Mouse (Mus musculus) liver, embryonic 15.5 days (tissue): ENCODE data around the gene Cplx2. TPM values are rescaled to one million over a fixed set of nuclear protein-coding genes. Genes with fewer than 3 reads are reported as not detected.

Experiments
- ATAC-seq: fragments of 200-750 bp; cut with Nextera tagmentation; 2 replicates; pipeline ENCODE4 v1.8.0; 2017; ENCODE audit warnings: moderate number of reproducible peaks, mild to moderate bottlenecking, moderate library complexity; ENCODE audit not compliant: insufficient read depth
- H3K27ac ChIP-seq: fragments of 300-500 bp; sonication (generic); replicated peaks from 2 replicates; pipeline ENCODE4 v1.5.1; 2015; ENCODE audit warnings: mild to moderate bottlenecking, inconsistent platforms
- H3K27me3 ChIP-seq: fragments of 300-500 bp; sonication (generic); 2 replicates; pipeline ENCODE4 v1.6.1; 2015; ENCODE audit warnings: mild to moderate bottlenecking, inconsistent platforms
- H3K36me3 ChIP-seq: fragments of 300-500 bp; sonication (generic); replicated peaks from 2 replicates; pipeline ENCODE4 v1.6.1; 2015; ENCODE audit warnings: moderate library complexity, mild to moderate bottlenecking, inconsistent platforms
- H3K4me1 ChIP-seq: fragments of 300-500 bp; sonication (generic); replicated peaks from 2 replicates; pipeline ENCODE4 v1.6.1; 2015; ENCODE audit warnings: inconsistent platforms
- H3K4me2 ChIP-seq: fragments of 300-500 bp; sonication (generic); 2 replicates; pipeline ENCODE4 v1.6.1; 2015; ENCODE audit warnings: moderate library complexity, mild to moderate bottlenecking, inconsistent platforms
- H3K4me3 ChIP-seq: fragments of 300-500 bp; sonication (generic); replicated peaks from 2 replicates; pipeline ENCODE4 v1.5.1; 2015; ENCODE audit warnings: mild to moderate bottlenecking, inconsistent platforms
- H3K9ac ChIP-seq: fragments of 300-500 bp; sonication (generic); 2 replicates; pipeline ENCODE4 v1.6.1; 2015; ENCODE audit warnings: moderate library complexity, mild to moderate bottlenecking, inconsistent platforms
- H3K9me3 ChIP-seq: fragments of 300-500 bp; sonication (generic); replicated peaks from 2 replicates; pipeline ENCODE4 v1.6.1; 2016; ENCODE audit warnings: inconsistent platforms
- WGBS: fragments of 180-500 bp; shearing (Covaris S2); methylation state at CpG from one replicate; pipeline ENCODE4 v1.1.7; 2015; ENCODE audit warnings: mixed read lengths; ENCODE audit not compliant: insufficient replicate concordance; 5-methylcytosine and 5-hydroxymethylcytosine counted together
- polyA plus RNA-seq: library from polyadenylated mRNA; unstranded; fragments of >200 nt; fragmentation: Nextera tagmentation; extraction: Ambion mirVana; gene quantifications from 2 replicates; pipeline ENCODE4 v1.2.1, GENCODE M21; 2015

The Cplx2 gene
- polyA plus RNA-seq, 1 experiment from 2014 or later = 0.33 TPM

GRCm38 (mm10) chr13:54384518-54384917 lies 13.4 kb downstream of the Cplx2 start:
- 26% methylated on average over 5 of the region's 5 CpGs for WGBS
- H3K4me3 ChIP-seq = no peak overlapping the region
- no peaks in the 10 kb centered on the region for H3K9me3 ChIP-seq
- ATAC-seq = no peak
- no peaks in the 10 kb centered on the region; the same call in 1 of the 2 replicates for H3K4me1 ChIP-seq
- no peak overlapping the region for H3K27ac ChIP-seq
- no peak overlapping the region for H3K9ac ChIP-seq
- no peaks in the 10 kb centered on the region for H3K36me3 ChIP-seq
- H3K4me2 ChIP-seq = no peak overlapping the region
- H3K27me3 ChIP-seq = no peaks in the 10 kb centered on the region

GRCm38 (mm10) chr13:54385008-54386004 lies 14.2 kb downstream of the Cplx2 start:
- H3K9ac ChIP-seq = no peak overlapping the region
- no peak for ATAC-seq
- H3K27me3 ChIP-seq = no peaks in the 10 kb centered on the region
- WGBS = 31% methylated on average over 19 of the region's 19 CpGs
- H3K4me2 ChIP-seq = no peak overlapping the region
- no peak overlapping the region for H3K27ac ChIP-seq
- H3K9me3 ChIP-seq = no peaks in the 10 kb centered on the region
- no peaks in the 10 kb centered on the region; the same call in 1 of the 2 replicates for H3K4me1 ChIP-seq
- H3K36me3 ChIP-seq = no peaks in the 10 kb centered on the region
- no peak overlapping the region for H3K4me3 ChIP-seq

GRCm38 (mm10) chr13:54389971-54390564 lies 18.9 kb downstream of the Cplx2 start:
- Histone ChIP-seq H3K27ac (no peak overlapping the region), H3K36me3 (no peaks in the 10 kb centered on the region), H3K9me3 (no peaks in the 10 kb centered on the region), H3K4me2 (no peak overlapping the region), H3K4me3 (no peak overlapping the region), H3K27me3 (no peaks in the 10 kb centered on the region), H3K9ac (no peak overlapping the region), H3K4me1 (no peaks in the 10 kb centered on the region)
- ATAC-seq = no peak
- 39% methylated on average over 8 of the region's 8 CpGs for WGBS

- Histone ChIP-seq H3K27ac (no peak overlapping the region), H3K4me3 (no peak overlapping the region), H3K4me1 (no peaks in the 10 kb centered on the region), H3K36me3 (no peaks in the 10 kb centered on the region), H3K9me3 (no peaks in the 10 kb centered on the region), H3K9ac (no peak overlapping the region), H3K4me2 (no peak overlapping the region), H3K27me3 (no peaks in the 10 kb centered on the region)
- no peak for ATAC-seq
- WGBS = 72% methylated on average over 7 of the region's 7 CpGs
These were observed 19.4 kb downstream of the Cplx2 start for GRCm38 (mm10) chr13:54390565-54391013.

GRCm38 (mm10) chr13:54391313-54391712 lies 20.2 kb downstream of the Cplx2 start:
- Histone ChIP-seq H3K4me3 (no peak overlapping the region), H3K27ac (no peak overlapping the region), H3K36me3 (no peaks in the 10 kb centered on the region), H3K9ac (no peak overlapping the region), H3K4me2 (no peak overlapping the region), H3K9me3 (no peaks in the 10 kb centered on the region), H3K4me1 (no peaks in the 10 kb centered on the region), H3K27me3 (no peaks in the 10 kb centered on the region)
- ATAC-seq = no peak
- 61% methylated on average over 4 of the region's 4 CpGs for WGBS

GRCm38 (mm10) chr13:54397069-54397468 lies 25.9 kb downstream of the Cplx2 start:
- ATAC-seq = no peak
- no peaks in the 10 kb centered on the region for H3K9me3 ChIP-seq
- H3K4me3 ChIP-seq = no peak overlapping the region
- no peaks in the 10 kb centered on the region for H3K27me3 ChIP-seq
- no peaks in the 10 kb centered on the region for H3K4me1 ChIP-seq
- H3K4me2 ChIP-seq = no peak overlapping the region
- no peaks in the 10 kb centered on the region for H3K36me3 ChIP-seq
- 49% methylated on average over 4 of the region's 4 CpGs for WGBS
- H3K9ac ChIP-seq = no peak overlapping the region
- H3K27ac ChIP-seq = no peak overlapping the region

GRCm38 (mm10) chr13:54400565-54401179 lies 29.5 kb downstream of the Cplx2 start:
- H3K27me3 ChIP-seq = no peaks in the 10 kb centered on the region
- H3K9ac ChIP-seq = no peak overlapping the region
- H3K9me3 ChIP-seq = no peaks in the 10 kb centered on the region
- no peak overlapping the region for H3K4me2 ChIP-seq
- H3K27ac ChIP-seq = no peak overlapping the region
- no peaks in the 10 kb centered on the region for H3K36me3 ChIP-seq
- H3K4me1 ChIP-seq = no peaks in the 10 kb centered on the region
- 22% methylated on average over 7 of the region's 7 CpGs for WGBS
- H3K4me3 ChIP-seq = no peak overlapping the region
- ATAC-seq = no peak

- no peak overlapping the region for H3K4me3 ChIP-seq
- no peaks in the 10 kb centered on the region for H3K9me3 ChIP-seq
- no peak overlapping the region for H3K9ac ChIP-seq
- H3K27ac ChIP-seq = no peak overlapping the region
- WGBS = 17% methylated on average over 5 of the region's 5 CpGs
- H3K4me2 ChIP-seq = no peak overlapping the region
- H3K36me3 ChIP-seq = no peaks in the 10 kb centered on the region
- H3K27me3 ChIP-seq = no peaks in the 10 kb centered on the region
- no peak for ATAC-seq
- no peaks in the 10 kb centered on the region for H3K4me1 ChIP-seq
These were observed 30.0 kb downstream of the Cplx2 start for GRCm38 (mm10) chr13:54401180-54401569.

- no peak for ATAC-seq
- Histone ChIP-seq H3K9me3 (no peaks in the 10 kb centered on the region), H3K9ac (no peak overlapping the region), H3K4me2 (no peak overlapping the region), H3K36me3 (no peaks in the 10 kb centered on the region), H3K4me1 (no peaks in the 10 kb centered on the region), H3K27me3 (no peaks in the 10 kb centered on the region), H3K4me3 (no peak overlapping the region), H3K27ac (no peak overlapping the region)
- WGBS = 56% methylated on average over 4 of the region's 4 CpGs
These were observed 31.2 kb downstream of the Cplx2 start for GRCm38 (mm10) chr13:54402346-54402745.

- H3K4me2 ChIP-seq = no peak overlapping the region
- no peaks in the 10 kb centered on the region for H3K27me3 ChIP-seq
- no peaks in the 10 kb centered on the region for H3K4me1 ChIP-seq
- H3K4me3 ChIP-seq = no peak overlapping the region
- H3K36me3 ChIP-seq = no peaks in the 10 kb centered on the region
- 66% methylated on average over 17 of the region's 17 CpGs for WGBS
- no peak overlapping the region for H3K9ac ChIP-seq
- no peak overlapping the region for H3K27ac ChIP-seq
- no peaks in the 10 kb centered on the region for H3K9me3 ChIP-seq
- no peak for ATAC-seq
These were observed 32.3 kb downstream of the Cplx2 start for GRCm38 (mm10) chr13:54403224-54404070.
